Mouse (Mus musculus) megakaryocyte progenitor cell, adult 5-6 weeks (primary cell): ENCODE measurements around the gene Pfkl. TPM values are rescaled to one million over a fixed set of nuclear protein-coding genes. Genes with fewer than 3 reads are reported as not detected.
"Not testable (repeated sequence)": the region's sequence is repeated elsewhere in the genome, so short reads cannot be mapped to it uniquely, and the experiment has no call there.

Experiments used
- ATAC-seq: replicated peaks from 2 replicates; pipeline ENCODE4 v1.8.0; 2016; ENCODE audit warnings: mild to moderate bottlenecking, moderate TSS enrichment, inconsistent platforms; ENCODE audit not compliant: poor library complexity
- total RNA-seq, 2 experiments: library from RNA; stranded (forward) in 1 of 2; stranded (reverse) in 1 of 2; fragments of 157-497, 149-512 nt in 1 of 2; fragments of 200-1000 nt in 1 of 2; gene quantifications; 2 replicates each; pipeline versions ENCODE4 v1.2.3 to v1.2.4; 2015 to 2017

Pfkl gene
- total RNA-seq (2015) (13.7 and 15.5 TPM in 2 replicates), total RNA-seq (2017) (36.1 and 44.2 TPM in 2 replicates)

DNA sequence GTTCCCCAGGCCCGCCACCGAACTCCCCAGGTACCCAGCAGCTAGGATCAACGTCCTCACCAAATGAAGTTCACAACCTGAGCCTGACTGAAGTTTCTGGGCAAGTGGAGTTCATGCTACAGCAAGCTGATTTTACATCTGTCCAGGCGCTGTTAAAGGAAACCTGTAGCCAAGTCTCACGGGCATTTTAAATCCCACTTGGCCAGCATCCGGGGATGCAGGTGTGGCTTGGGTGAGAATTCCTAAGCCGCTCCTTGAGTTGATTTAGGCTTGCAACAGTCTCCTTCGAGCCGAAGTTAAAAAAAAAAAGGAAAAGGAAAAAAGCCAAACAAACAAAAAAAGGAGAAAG lies at the start of gene Pfkl:
Gene Pfkl (minus strand): TSS at position 139 of the 349 bp plus-strand sequence.
- 0 out of 2 replicates have a peak, but pooled peaks have one; percentile 1 for ATAC-seq

DNA sequence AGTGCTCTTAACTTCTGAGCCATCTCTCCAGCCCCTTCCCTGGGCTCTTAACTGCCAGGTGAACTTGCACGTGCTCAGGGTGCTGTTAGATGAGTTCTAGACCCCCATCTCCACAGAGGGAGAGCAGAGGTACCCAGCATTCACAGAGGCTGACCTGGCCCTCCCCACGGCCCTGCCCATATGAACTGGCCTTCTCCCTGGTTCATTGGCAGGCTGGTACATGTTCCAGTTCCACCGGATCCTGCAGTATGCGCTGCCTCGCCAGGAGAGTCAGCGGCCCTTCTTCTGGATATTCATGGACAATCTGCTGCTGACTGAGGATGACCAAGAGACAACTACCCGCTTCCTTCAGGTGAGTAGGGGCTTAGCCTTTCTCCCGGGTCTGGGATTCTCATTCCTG lies 47.2 kb upstream of the Pfkl start:
- ATAC-seq: no peak

DNA sequence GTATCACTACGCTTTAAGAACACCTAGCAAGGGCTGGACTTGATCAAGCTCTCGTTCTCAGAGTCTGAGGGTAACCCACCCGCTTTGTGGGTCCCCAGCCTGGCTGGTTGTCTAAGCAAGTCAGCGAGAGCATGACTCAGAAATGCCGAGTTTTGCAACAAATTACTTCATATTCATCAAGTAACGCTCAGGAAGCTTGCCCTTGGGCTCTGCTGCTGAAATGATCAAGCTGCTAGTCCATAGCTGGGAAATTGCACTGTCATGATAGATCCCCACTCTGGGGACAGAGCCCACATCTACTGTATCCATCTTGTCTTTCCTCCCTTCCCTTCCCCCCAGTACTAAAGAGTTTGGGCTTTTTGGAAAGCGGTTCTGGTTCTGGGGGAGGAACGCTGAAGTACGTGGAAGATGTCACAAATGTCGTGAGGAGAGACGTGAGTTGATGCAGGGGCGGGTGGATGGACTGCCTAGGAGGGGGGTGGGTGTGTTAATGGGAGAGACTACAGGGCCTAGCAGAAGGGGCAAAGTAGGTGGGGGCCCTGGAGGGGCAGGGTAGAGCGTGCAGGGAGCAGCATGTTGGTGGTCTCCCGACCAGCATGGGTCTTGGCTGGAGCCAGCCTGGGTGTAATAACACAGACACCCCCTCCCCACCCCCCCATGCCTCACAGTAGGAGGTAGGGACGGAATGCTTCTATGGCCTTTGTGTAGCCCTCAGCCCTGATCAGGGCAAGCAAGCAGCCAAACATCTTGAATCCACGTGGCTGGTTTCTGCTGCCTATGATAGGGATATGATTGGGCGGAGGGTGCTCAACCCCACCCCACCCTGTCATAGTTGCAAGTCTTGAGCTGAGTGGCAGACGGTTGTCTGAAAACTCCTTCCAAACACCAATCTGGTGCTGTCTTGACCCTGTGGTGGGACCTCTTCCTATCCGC lies 45.0 kb upstream of the Pfkl start:
- peak; percentile 89 for ATAC-seq

DNA sequence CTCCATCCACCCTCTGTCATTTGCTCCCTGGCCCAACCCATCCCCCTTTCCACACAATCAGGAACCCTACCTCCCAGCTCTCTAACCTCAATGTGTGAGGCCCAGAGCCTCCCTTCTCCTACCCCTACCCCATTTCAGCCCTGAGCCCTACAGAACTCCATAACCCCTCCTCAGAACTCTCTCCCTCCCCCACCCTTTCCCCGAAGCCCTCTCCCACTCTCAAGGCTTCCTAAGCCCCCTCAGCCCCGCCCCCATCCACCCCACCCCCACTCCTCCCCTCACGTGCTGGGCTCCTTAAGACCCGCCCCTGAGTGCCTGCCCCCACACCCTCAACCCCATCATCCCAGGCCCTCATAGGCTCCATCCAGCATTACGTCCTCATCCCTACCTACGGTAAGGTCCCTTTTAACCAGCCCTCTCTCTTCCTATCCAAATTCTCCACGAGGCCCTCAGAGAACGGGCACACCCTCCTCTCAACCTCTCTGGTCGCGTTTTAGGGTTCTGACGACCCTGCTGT lies 39.7 kb upstream of the Pfkl start:
- ATAC-seq: no peak

DNA sequence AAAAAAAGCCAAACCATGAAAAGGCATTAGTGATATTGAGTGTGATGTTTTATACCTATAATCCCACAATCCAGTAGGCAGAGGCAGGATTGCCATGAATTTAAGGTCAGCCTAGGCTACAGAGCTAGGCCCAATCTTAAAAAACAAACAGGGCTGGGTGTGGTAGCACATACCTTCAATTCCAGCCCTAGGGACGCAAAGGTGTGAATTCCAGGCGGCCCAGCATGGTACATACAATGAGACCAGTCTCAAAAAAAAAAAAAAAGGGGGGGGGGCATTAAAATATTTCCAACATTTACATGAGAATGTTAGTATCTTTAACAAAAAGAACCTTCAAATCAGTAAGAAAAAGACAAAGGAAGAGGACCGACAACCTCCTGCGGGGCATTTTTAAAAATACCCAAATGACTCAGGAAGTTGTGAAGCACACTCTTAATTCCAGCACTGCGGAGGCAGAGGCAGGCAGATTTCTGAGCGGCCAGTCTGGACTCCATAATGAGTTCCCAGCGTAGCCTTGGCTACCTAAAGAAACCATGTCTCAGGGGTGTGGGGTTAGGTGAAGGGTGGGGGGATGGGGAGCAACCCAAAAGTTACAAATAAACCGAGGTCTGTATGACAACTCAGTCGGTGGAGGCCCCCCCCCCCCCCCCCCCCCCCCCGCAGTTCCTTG lies 38.3 kb upstream of the Pfkl start:
- ATAC-seq: no peak

DNA sequence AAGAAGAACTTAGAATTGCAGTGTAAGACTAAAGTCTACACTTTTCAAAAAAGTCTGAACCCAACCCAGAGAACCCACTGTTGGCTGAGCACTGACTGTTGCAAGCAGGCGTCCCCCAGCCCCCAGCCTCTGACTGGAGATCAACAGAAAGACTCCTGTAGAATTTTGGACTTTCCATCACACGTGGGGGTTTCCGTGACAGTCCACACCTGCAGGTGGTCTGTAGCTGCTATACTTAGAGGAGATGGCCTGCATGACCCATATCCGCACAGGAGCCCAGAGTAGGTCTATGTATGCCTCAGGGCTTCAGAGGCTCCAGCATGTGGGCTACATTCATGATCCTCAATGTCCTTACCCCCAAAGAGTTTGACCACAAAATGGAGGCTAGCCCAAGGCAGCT lies 36.5 kb upstream of the Pfkl start:
- ATAC-seq: no peak

DNA sequence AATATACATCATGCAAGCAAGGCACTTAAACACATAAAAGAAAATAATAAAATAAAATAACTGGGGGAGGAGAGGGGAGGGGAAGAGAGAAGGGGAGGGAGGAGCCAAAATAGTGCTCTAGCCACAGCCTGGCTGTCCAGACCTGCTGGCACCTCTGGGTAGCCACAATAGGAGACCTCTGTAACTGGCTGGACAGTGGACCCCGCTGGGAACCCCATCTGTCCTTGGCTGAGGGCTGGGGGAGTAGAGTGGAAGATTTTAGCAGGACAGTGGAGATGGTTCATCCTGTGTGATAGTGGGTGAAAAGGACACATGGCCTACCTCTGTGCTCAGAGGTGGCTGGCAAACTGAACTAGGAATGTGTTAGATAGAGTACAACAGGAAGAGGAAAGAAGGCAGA lies 34.6 kb upstream of the Pfkl start:
- no peak for ATAC-seq

DNA sequence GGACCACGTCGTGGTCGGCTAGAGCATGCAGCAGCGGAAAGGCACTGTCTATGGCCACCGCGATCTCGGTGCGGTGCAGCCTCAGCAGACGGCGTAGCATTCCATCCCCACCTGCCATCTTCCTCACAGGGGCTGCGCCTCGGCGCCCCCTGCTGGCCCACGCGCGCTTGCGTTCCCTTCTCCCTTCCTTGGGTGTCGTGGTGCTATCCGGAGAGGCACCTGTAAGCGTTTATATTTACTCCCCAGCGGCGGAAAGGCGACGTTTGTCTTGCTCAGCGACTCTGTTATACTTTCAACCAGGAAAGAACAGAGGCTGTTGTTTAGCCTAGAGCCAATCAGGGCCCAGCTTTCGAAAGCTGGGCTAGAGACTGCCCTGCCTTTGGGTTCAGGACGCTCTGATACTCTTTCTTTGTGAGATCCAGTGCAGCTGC lies 33.5 kb upstream of the Pfkl start, which contains the start of gene Aire:
Gene Aire (minus strand): TSS at position 205 of the 431 bp plus-strand sequence.
- peak; percentile 99 for ATAC-seq

DNA sequence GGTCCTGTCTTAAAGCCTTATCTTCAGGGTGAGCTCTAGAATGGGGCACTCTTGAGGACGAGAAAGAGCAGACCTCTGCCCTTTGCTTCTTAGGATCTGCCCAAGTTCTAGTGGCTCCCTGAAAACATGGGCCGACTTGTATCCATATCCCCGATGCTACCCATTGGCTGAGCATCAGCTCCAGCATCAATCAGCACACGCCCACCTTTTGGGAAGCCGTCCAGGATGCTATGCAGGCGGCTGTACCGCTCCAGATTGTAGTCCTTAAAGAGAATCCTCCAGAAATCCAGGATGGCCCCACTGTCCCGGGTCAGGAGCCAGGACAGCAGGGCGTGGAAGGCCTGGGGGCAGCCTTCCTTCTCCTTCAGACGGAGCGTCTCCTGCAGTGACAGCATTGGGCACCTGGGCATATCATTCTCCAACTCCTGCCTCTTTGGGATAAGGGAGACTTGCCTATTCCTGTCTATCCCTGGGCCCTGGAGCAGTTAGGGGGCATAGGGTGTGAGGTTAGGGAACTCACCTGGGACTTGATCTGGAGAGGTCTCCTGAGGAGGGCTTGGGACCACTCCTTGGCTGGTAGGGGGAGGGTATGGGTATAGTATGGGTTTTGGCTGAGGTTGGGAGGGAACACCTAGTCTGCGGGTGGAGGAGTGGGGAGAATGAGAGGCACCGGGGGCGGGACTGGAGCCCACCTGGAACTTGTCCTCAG lies 33.0 kb upstream of the Pfkl start:
- no peak for ATAC-seq

DNA sequence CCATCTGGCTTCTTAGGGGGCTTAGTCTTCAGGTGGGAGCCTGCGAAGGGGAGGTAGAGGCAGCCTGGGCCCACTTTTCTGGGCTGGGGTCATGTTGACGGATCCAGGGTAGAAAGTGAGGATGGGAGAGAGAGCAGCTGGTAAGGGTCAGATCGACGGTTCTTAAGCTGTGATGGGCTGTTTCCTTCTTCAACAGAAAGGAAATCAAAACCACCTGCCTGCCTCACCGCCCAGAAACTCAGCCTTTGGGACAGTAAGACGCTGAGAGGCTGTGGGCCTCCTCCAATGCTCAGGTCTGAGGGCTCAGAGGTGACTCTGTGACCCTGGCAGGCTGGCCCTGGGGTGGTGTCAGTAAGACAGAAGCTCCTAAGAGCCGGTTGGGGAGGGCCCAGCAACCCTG lies 32.2 kb upstream of the Pfkl start:
- no peak for ATAC-seq

DNA sequence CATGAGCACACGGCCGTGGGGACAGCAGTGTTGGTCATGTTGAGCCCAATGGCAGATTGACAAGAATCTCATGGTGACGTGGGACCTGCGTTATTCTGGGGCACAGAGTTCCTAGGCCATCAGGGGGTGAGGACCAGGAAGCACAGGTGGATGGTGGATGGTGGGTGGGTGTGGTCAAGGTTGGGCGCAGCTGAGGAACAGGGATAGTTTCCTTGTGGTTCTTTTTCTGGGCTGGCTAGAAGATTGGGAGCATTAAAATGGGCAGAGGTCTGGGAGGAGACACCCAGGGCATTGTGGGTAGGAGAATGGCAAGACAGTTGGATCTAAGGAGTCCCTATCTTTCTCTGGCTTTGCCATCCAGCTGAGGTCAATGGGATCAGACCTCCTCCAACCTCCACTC lies 31.8 kb upstream of the Pfkl start, which contains the start of gene Dnmt3l:
Gene Dnmt3l (plus strand): TSS at position 301 of the 400 bp plus-strand sequence.
- no peak for ATAC-seq

DNA sequence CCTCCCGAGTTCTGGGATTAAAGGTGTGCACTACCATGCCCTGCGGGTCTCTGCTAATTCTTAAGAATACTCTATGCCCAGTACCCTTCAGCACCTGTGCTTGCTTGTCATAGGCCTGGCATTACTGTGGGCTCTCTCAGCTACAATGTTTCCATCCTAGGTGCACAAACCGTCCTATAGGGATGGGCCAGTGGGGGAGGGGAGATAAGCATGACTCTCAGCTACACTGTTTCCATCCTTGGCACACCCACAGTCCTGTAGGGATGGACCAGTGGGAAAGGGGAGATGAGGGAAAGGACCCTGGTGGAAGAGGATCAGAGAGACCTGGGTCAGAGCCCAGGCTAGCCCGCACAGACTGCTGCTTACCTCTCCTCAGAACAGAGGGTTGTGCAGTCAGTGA lies 27.3 kb upstream of the Pfkl start:
- ATAC-seq: no peak

DNA sequence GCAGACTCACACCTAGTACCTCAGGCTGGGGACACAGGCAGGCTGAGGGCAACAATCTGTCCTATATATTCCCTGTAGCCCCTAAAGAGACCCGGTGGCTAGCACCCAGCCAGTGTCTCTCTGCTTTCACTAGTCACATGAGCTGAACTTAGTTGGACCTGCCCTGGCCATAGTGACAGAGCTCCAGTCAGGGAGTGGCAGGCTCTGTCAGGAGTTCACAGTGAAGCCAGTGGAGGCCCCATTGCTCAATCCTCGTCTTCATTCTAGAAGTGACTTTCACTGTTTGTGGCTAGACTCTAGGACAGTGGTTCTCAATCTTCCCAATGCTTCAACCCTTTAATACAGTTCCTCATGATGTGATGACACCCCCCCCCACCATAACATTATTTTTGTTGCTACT lies 22.1 kb upstream of the Pfkl start:
- peak; percentile 64 for ATAC-seq

DNA sequence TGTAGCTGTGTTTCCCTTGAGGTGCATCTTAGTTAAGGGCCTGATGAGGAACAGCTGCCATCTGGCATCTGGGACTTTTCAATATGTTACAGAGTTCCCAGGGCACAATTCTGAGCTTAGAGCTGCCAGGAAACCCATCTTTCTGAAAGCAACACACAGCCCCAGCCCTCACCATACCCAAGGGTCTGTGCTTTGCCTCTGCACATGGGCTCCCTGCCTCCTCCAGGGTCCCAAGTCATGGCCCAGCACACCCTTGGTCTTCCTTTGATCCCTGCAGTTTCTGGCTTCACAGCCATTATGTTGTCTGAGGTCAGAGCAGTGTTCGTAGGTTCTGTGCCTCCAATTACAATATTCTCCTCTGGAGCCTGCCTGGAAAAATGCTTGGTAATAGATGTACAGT lies 19.2 kb upstream of the Pfkl start:
- ATAC-seq: no peak

DNA sequence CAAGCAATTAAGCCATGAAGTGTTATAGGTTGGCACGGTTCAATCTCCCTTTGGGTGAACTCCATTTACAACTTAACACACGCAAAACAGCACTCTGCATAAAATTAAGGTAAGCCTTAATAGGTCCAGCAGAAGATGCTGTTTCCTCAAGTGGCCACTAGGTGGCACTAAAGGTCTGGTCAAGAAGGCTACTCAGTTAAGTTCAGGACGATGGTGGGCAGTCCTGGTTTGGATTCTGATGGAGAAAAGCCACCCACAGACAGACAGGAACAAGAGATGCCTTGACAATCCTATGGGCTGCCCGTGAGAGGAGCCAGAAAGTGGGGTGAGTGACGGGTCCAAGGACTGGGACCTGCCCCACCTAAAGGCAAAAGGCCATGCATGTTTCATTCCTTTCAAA lies 18.2 kb upstream of the Pfkl start:
- ATAC-seq: peak; percentile 94

DNA sequence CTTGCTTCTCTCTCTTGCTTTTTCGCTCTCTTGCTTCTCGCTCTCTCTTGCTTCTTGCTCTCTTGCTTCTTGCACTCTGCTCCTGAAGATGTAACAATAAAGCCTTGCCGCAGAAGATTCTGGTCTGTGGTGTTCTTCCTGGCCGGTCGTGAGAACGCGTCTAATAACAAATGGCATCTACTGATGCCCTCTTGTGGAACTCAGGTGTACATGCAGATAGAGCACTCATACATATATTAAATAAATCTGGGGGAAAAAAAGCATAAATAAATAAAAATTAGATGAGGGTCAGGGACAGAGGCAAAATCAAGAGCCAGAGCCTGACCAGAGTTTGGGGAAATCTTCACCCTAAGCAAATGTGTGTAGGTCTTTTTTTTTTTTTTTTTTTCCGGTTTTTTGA lies 15.6 kb upstream of the Pfkl start:
- ATAC-seq: peak; percentile 68

DNA sequence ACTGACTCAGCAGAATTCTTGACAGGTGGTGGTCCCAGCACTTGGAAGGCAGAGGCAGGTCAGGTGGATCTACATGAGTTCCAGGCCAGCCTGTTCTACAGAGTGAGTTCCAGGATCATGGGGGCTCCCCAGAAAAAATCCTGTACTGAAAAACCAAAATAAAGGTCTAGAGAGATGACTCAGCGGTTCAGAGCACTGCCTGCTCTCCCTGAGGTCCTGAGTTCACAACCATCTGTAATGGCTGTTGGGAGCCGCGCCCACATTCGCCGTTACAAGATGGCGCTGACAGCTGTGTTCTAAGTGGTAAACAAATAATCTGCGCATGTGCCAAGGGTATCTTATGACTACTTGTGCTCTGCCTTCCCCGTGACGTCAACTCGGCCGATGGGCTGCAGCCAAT lies 10.1 kb upstream of the Pfkl start:
- ATAC-seq: not testable (repeated sequence)

DNA sequence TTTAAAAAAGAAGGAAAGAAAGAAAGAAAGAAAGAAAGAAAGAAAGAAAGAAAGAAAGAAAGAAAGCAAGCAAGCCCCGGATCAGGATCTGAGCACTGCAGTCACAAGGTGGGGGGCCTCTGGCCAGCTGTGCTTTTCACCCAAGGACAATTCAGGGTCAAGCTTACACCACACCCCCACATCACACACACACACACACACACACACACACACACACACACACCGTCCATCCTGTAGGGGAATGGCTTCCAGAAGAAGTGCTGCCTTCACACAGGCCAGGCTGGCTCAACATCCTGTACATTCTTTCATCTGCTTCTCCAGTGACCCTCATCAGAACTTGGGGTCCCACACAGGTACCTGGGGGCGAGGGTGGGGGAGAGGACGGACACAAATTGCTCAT lies 9.4 kb upstream of the Pfkl start:
- no peak for ATAC-seq

DNA sequence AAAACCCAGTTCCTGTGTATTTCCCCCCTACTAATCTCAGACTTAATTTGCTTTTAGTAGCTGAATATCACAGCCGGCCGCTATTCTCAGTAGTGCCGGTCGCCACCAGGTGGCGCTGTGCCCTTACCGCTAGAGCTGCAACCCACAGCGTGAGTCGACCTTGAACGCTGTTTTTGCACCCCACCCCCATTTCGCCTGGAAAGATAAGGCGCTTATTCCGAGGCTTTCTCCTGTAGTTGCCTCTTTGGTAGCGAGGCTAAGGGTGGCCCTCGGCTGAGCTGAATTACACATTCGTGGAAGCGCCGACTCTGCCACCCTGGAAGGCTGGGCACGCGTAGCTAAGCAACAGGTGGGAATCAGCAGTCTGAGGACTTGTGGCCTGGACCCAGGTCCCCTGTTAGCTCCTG lies 8.9 kb upstream of the Pfkl start:
- ATAC-seq: peak; percentile 94

DNA sequence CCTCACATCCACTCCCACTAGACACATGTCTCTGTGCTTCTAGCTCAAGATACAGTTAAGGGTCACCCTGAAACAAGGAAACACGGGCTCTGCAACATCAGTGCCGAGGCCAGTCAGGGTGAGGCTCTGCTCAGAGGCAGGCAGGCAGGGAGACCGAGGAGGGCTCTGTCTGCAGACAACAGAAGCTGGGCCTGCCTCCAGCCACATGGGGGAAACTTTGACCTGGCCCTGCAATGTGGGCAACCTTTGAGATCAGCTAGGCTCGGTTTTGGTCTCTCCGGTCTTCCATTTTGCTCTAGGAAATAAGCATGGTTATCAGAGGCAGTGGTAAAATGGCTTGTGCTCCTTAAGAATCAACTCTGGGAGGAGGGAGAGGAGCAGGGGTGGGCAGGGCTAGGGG lies 6.5 kb upstream of the Pfkl start:
- ATAC-seq: no peak

DNA sequence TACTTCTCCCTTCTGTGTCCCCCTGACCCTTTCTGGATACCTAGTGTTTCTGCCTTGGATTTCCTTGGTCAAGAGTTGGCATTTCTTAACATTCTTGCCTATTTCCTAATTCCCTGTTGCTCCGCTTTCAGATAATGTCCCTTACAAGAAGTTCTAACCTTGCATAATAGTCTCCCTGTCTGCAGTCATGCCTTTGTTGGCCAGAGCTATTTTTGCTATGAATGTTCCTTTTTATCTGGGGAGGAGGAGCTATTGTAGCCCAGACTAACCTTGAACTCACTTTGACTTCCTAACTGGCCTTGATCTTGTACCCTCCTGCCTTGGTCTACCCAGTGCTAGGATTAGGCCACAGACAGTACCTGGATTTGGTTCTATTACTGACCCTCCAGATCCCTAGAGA lies 5.6 kb upstream of the Pfkl start:
- ATAC-seq: peak; percentile 69
